Mouse (Mus musculus) myocyte (in vitro differentiated cells): ENCODE measurements around the gene Actr1b.

Source experiments
- CEBPB ChIP-seq: IDR thresholded peaks from 2 replicates; pipeline ENCODE4 v1.6.1; 2011; ENCODE audit warnings: mild to moderate bottlenecking, moderate library complexity; ENCODE audit not compliant: poor library complexity, insufficient read depth, severe bottlenecking
- E2F4 ChIP-seq: IDR thresholded peaks from one replicate; pipeline ENCODE4 v1.6.1; 2011; ENCODE audit warnings: mild to moderate bottlenecking, control low read depth, moderate library complexity; ENCODE audit not compliant: insufficient read depth
- MAX ChIP-seq: IDR thresholded peaks from one replicate; pipeline ENCODE4 v1.6.1; 2011; ENCODE audit warnings: low read depth, mild to moderate bottlenecking, control low read depth
- MYOD1 ChIP-seq, 3 experiments: IDR thresholded peaks; one replicate each; pipeline ENCODE4 v1.6.1; 2011; ENCODE audit warnings: control low read depth in 2 of 3, low read depth in 2 of 3, mild to moderate bottlenecking in 2 of 3, moderate library complexity in 1 of 3; ENCODE audit not compliant: insufficient read length in 2 of 3, control insufficient read depth in 1 of 3
- MYOG ChIP-seq, 3 experiments: IDR thresholded peaks; one replicate each; pipeline ENCODE4 v1.6.1; 2011; ENCODE audit warnings: control low read depth in 2 of 3, low read depth in 2 of 3, mild to moderate bottlenecking in 2 of 3; ENCODE audit not compliant: insufficient read length in 2 of 3, control insufficient read depth in 1 of 3, insufficient read depth in 1 of 3
- POLR2A ChIP-seq: IDR thresholded peaks from one replicate; pipeline ENCODE4 v1.6.1; 2011; ENCODE audit warnings: low read depth, mild to moderate bottlenecking, control low read depth, moderate library complexity; ENCODE audit not compliant: insufficient read length
- POLR2AphosphoS2 ChIP-seq: IDR thresholded peaks from one replicate; pipeline ENCODE4 v1.6.1; 2011; ENCODE audit warnings: low read depth, control low read depth; ENCODE audit not compliant: insufficient read length
- REST ChIP-seq: IDR thresholded peaks from one replicate; pipeline ENCODE4 v1.6.1; 2011; ENCODE audit warnings: mild to moderate bottlenecking, control low read depth, moderate library complexity; ENCODE audit not compliant: insufficient read depth, insufficient read length
- SRF ChIP-seq: IDR thresholded peaks from one replicate; pipeline ENCODE4 v1.6.1; 2011; ENCODE audit warnings: low read depth; ENCODE audit not compliant: control insufficient read depth, insufficient read length
- TCF12 ChIP-seq: IDR thresholded peaks from one replicate; pipeline ENCODE4 v1.6.1; 2011; ENCODE audit warnings: mild to moderate bottlenecking, control low read depth; ENCODE audit not compliant: poor library complexity, insufficient read depth, severe bottlenecking
- TCF3 ChIP-seq: IDR thresholded peaks from one replicate; pipeline ENCODE4 v1.6.1; 2011; ENCODE audit warnings: low read depth, control low read depth; ENCODE audit not compliant: insufficient read length
- USF1 ChIP-seq: IDR thresholded peaks from one replicate; pipeline ENCODE4 v1.6.1; 2011; ENCODE audit warnings: low read depth, mild to moderate bottlenecking, control low read depth, moderate library complexity

DNA sequence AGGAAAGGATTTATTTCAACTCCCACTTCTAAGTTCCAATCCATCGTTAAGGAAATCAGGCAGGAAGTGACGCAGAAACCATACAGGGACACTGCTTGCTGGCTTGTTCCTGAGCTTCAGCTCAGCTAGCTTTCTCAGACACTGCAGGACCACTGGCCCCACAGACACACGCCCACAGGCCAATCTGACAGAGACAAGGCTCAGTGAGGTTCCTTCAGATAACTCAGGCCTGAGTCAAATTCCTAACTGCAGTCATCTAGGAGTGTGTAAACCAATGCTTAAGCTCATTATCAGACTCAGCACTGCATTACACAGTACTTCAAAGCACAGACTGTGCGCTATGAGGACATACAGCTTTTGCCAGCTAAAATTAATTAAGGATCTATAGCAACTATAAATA is 44.0 kb downstream of the Actr1b start:
- no peak for TF ChIP-seq USF1
- TF ChIP-seq POLR2A = no peak
- TF ChIP-seq TCF12 = no peak
- TF ChIP-seq MAX = no peak
- TF ChIP-seq REST = no peak
- TF ChIP-seq CEBPB = no peak
- no peak for TF ChIP-seq E2F4
- TF ChIP-seq SRF = no peak
- TF ChIP-seq MYOG (IDR thresholded peaks at IDR 0.05; ENCODE audit: control insufficient read depth in 1 of 3, insufficient read depth in 1 of 3, insufficient read length in 2 of 3, low read depth in 2 of 3) = no peak
- TF ChIP-seq MYOD1 (IDR thresholded peaks at IDR 0.05; ENCODE audit: control insufficient read depth in 1 of 3, insufficient read length in 2 of 3, low read depth in 2 of 3) = no peak
- no peak for TF ChIP-seq TCF3
- no peak for TF ChIP-seq POLR2AphosphoS2
